Mouse (Mus musculus) gastrocnemius, postnatal 14 days (tissue): ENCODE results near the gene Plcb3. TPM values are rescaled to one million over a fixed set of nuclear protein-coding genes. Genes with fewer than 3 reads are reported as not detected.

Experiments used
- DNase-seq: peaks from one replicate; pipeline ENCODE4 v3.0.0; 2021; ENCODE audit warnings: mixed read lengths
- intact Hi-C: fragments of 180-260 bp; cut with DNase I; formaldehyde crosslinking; loops from one replicate; pipeline ENCODE4 v1.15.1; 2025; ENCODE audit warnings: low total_unique reads
- total RNA-seq, 2 experiments: library from RNA; stranded (reverse); gene quantifications; 2 replicates each; pipeline ENCODE4 v1.2.3; 2021

The Plcb3 gene
- total RNA-seq, 2 experiments from 2014 or later: 10.9 to 11.6 TPM

GRCm38 (mm10) chr19:6925611-6926329 lies 50.5 kb downstream of the Plcb3 start:
- DNase-seq: no peak
- intact Hi-C loops: no loop called here

- no peak for DNase-seq
- intact Hi-C loops: no loop called here
Measured at GRCm38 (mm10) chr19:6925307-6925573, 51.0 kb downstream of the Plcb3 start, which contains the start of gene Catsperz. TSS of gene Catsperz (minus strand) at chr19:6925380.

GRCm38 (mm10) chr19:6924461-6925306 lies 51.6 kb downstream of the Plcb3 start:
- intact Hi-C loops: no loop called here
- peak; percentile 83 for DNase-seq

- intact Hi-C loops: no loop called here
Measured at GRCm38 (mm10) chr19:6922901-6923735, 53.2 kb downstream of the Plcb3 start.

GRCm38 (mm10) chr19:6921647-6922567 lies 54.4 kb downstream of the Plcb3 start, which contains the start of gene Esrra:
TSS of gene Esrra (minus strand) at chr19:6921813.
- intact Hi-C loops: no loop called here
- peak; percentile 100 for DNase-seq

More at GRCm38 (mm10) chr19:6922901-6923735, 53.2 kb downstream of the Plcb3 start:
- DNase-seq: no peak

- DNase-seq: peak; percentile 57
- intact Hi-C loops: no loop called here
Measured at GRCm38 (mm10) chr19:6920741-6921636, 55.3 kb downstream of the Plcb3 start.

- peak; percentile 47 for DNase-seq
- intact Hi-C loops: no loop called here
Measured at GRCm38 (mm10) chr19:6919876-6920740, 56.2 kb downstream of the Plcb3 start.

GRCm38 (mm10) chr19:6919431-6919830 lies 56.8 kb downstream of the Plcb3 start:
- no peak for DNase-seq
- intact Hi-C loops: no loop called here

- intact Hi-C loops: no loop called here
- no peak for DNase-seq
Measured at GRCm38 (mm10) chr19:6918321-6918720, 57.9 kb downstream of the Plcb3 start.

GRCm38 (mm10) chr19:6916496-6916895 lies 59.8 kb downstream of the Plcb3 start:
- intact Hi-C loops: no loop called here
- DNase-seq: no peak

GRCm38 (mm10) chr19:6915276-6915675 lies 61.0 kb downstream of the Plcb3 start:
- DNase-seq: no peak
- intact Hi-C loops: no loop called here

- intact Hi-C loops: no loop called here
- no peak for DNase-seq
Measured at GRCm38 (mm10) chr19:6914540-6914939, 61.7 kb downstream of the Plcb3 start.

- peak; percentile 68 for DNase-seq
Measured at GRCm38 (mm10) chr19:6913991-6914390, 62.3 kb downstream of the Plcb3 start.

GRCm38 (mm10) chr19:6913036-6913435 lies 63.2 kb downstream of the Plcb3 start:
- intact Hi-C loops: no loop called here
- DNase-seq: no peak

More at GRCm38 (mm10) chr19:6913991-6914390, 62.3 kb downstream of the Plcb3 start:
- intact Hi-C loops: no loop called here

- DNase-seq: no peak
- intact Hi-C loops: no loop called here
Measured at GRCm38 (mm10) chr19:6912205-6912970, 63.9 kb downstream of the Plcb3 start.
